Mouse (Mus musculus) liver, embryonic 13.5 days (tissue): Measurements from ENCODE around the gene Pxmp4. TPM values are rescaled to one million over a fixed set of nuclear protein-coding genes. Genes with fewer than 3 reads are reported as not detected.

Source experiments
- ATAC-seq: fragments of 200-750 bp; cut with Nextera tagmentation; 2 replicates; pipeline ENCODE4 v1.8.0; 2017; ENCODE audit warnings: low read depth, mild to moderate bottlenecking, moderate number of reproducible peaks, moderate library complexity
- DNase-seq: peaks from one replicate; pipeline ENCODE4 v3.0.0; 2022
- H3K27ac ChIP-seq: fragments of 300-500 bp; sonication (generic); 2 replicates; pipeline ENCODE4 v1.5.1; 2015; ENCODE audit warnings: moderate library complexity, mild to moderate bottlenecking, inconsistent platforms
- H3K27me3 ChIP-seq: fragments of 300-500 bp; sonication (generic); 2 replicates; pipeline ENCODE4 v1.6.1; 2015; ENCODE audit warnings: mild to moderate bottlenecking, inconsistent platforms
- H3K36me3 ChIP-seq: fragments of 300-500 bp; sonication (generic); 2 replicates; pipeline ENCODE4 v1.6.1; 2015; ENCODE audit warnings: mild to moderate bottlenecking, inconsistent platforms
- H3K4me1 ChIP-seq: fragments of 300-500 bp; sonication (generic); replicated peaks from 2 replicates; pipeline ENCODE4 v1.6.1; 2015; ENCODE audit warnings: inconsistent platforms
- H3K4me2 ChIP-seq: fragments of 300-500 bp; sonication (generic); 2 replicates; pipeline ENCODE4 v1.6.1; 2015; ENCODE audit warnings: inconsistent platforms, mild to moderate bottlenecking, moderate library complexity
- H3K4me3 ChIP-seq: fragments of 300-500 bp; sonication (generic); replicated peaks from 2 replicates; pipeline ENCODE4 v1.5.1; 2015; ENCODE audit warnings: mild to moderate bottlenecking, inconsistent platforms
- H3K9ac ChIP-seq: fragments of 300-500 bp; sonication (generic); 2 replicates; pipeline ENCODE4 v1.6.1; 2015; ENCODE audit warnings: mild to moderate bottlenecking, inconsistent platforms
- H3K9me3 ChIP-seq: fragments of 300-500 bp; sonication (generic); replicated peaks from 2 replicates; pipeline ENCODE4 v1.6.1; 2016; ENCODE audit warnings: inconsistent platforms
- WGBS: fragments of 180-500 bp; shearing (Covaris S2); methylation state at CpG from one replicate; pipeline ENCODE4 v1.1.7; 2015; ENCODE audit not compliant: insufficient replicate concordance; 5-methylcytosine and 5-hydroxymethylcytosine counted together
- polyA plus RNA-seq: library from polyadenylated mRNA; unstranded; fragments of >200 nt; fragmentation: Nextera tagmentation; extraction: Ambion mirVana; gene quantifications from 2 replicates; pipeline ENCODE4 v1.2.1, GENCODE M21; 2015

Pxmp4 gene
- polyA plus RNA-seq, 1 experiment from 2014 or later = 28.9 TPM

DNA sequence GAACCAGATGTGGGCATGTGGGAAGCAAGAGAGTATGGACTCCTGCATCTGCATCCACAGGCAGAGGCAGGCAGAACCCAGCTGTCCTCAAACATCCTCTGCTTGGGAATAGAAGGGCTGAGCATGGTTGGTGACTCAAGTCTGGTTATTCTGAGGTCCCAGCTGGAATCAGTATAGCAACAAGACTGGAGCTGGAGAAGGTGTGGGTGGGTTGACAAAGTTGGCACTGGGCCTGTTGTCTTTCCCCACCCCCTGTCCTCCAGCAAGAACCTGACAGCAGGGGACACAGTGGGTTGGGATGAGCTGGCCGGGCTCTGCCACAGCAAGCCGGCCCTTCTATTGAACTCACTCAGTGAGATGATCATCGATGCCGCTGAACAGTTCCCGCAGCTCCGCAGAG lies 48.3 kb downstream of the Pxmp4 start:
- Histone ChIP-seq H3K36me3 (peaks cover 7% of the 10 kb centered on the region; the same call in 1 of the 2 replicates), H3K27me3 (peaks cover 23% of the 10 kb centered on the region), H3K4me1 (peaks cover 43% of the 10 kb centered on the region), H3K4me2 (no peak overlapping the region), H3K9ac (no peak overlapping the region), H3K27ac (no peak overlapping the region), H3K9me3 (no peaks in the 10 kb centered on the region), H3K4me3 (no peak overlapping the region)
- 86% methylated on average over 6 of the region's 6 CpGs for WGBS
- DNase-seq (no peak), ATAC-seq (no peak)

DNA sequence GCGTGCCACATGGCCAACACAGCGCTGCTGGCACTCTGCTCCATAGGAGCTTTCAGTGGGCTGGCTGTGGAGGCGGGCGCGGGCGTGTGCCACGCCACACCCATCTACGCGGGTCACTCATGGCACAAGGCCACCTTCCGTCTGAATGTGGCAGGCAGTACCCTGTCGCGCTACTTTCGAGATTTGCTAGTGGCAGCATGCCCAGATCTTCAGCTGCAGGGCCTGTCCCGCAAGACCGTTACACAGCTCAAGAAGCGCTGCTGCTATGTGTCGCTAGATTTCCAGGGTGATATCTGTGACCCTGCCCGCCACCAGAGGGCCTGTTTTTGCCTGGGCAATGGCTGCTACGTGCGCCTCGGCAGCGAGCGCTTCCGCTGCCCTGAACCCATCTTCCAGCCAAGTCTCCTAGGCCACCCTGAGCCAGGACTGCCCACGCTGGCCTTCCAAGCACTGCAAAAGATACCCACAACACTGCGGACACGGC lies 51.0 kb downstream of the Pxmp4 start:
- H3K27ac ChIP-seq = no peak overlapping the region
- peak overlapping the region; percentile 61 for H3K4me2 ChIP-seq
- H3K27me3 ChIP-seq = peaks cover 41% of the 10 kb centered on the region
- H3K4me3 ChIP-seq = peak overlapping the region; percentile 32
- ATAC-seq = peak; percentile 14; the same call in 1 of the 2 replicates
- no peaks in the 10 kb centered on the region for H3K36me3 ChIP-seq
- peak; percentile 41 for DNase-seq
- H3K9me3 ChIP-seq = no peaks in the 10 kb centered on the region
- WGBS = 24% methylated on average over 27 of the region's 27 CpGs
- H3K9ac ChIP-seq = peak overlapping the region; percentile 23; the same call in 1 of the 2 replicates
- H3K4me1 ChIP-seq = peaks cover 38% of the 10 kb centered on the region

DNA sequence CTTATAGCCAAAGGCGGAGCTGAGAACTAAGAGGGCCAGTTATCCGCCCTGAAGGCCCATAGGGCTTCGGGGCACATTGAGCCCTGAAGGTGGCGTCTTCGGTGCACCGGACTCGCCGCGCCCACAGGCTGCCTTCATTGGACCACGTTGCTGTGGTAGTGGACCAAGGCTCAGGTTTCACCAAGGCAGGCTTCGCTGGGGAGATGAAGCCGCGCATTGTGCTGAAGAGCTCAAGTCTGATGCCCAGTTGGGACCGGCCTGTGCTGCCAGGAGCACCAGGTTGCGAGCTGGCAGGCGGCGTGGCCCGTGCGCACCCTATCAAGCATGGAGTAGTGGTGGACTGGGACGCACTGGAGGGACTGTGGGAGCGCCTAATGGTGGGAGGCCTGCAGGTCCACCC lies 51.6 kb downstream of the Pxmp4 start:
- H3K27me3 ChIP-seq = peaks cover 41% of the 10 kb centered on the region
- no peak overlapping the region for H3K27ac ChIP-seq
- peak overlapping the region; percentile 23; the same call in 1 of the 2 replicates for H3K9ac ChIP-seq
- 38% methylated on average over 21 of the region's 21 CpGs for WGBS
- ATAC-seq = no peak
- DNase-seq = no peak
- no peaks in the 10 kb centered on the region for H3K9me3 ChIP-seq
- H3K4me1 ChIP-seq = peaks cover 33% of the 10 kb centered on the region
- no peaks in the 10 kb centered on the region for H3K36me3 ChIP-seq
- H3K4me3 ChIP-seq = peak overlapping the region; percentile 32; the same call in 1 of the 2 replicates
- H3K4me2 ChIP-seq = peak overlapping the region; percentile 61

DNA sequence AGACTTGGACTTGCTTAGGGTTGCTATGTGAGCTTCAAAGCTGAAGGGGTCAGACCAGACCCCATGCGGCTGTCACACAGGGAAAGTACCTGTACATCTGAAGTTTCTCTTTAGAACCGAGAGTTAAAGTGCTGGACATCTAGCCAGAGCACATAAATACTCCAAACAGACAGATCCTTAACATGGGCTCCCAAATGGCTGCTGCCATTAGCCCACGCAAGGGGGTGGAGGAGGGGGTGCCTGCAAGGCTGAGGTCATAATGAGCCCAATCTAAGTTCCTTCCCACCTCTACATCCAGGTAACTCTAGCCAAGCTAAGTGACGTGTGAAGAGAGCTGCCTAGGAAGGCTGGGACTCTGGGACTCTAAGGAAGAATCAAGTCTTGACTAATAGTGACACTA lies 52.0 kb downstream of the Pxmp4 start, which contains the start of gene Actl10:
Gene Actl10 (plus strand): TSS at position 301 of the 400 bp plus-strand sequence.
- DNase-seq (no peak), ATAC-seq (no peak)
- 71% methylated on average over 4 of the region's 4 CpGs for WGBS

DNA sequence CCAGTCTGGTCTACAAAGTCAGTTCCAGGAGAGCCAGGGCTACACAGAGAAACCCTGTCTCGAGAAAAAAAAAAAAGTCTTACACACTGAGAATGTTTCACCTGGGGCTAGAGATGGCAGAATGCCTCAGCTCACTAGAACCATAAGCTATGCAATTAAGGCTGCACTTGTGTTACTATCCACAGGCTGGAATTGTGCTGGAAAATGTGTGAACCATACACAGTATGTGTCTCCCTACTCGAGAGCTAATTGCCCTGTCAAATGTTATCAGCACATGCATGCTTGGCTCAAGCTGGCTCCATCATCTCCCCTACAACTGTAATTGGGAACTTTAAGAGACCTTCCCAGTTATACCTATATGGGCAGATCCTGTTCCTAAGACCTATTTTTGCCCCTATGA lies 52.6 kb downstream of the Pxmp4 start:
- Histone ChIP-seq H3K4me2 (no peak overlapping the region), H3K4me1 (peaks cover 32% of the 10 kb centered on the region), H3K4me3 (no peak overlapping the region), H3K27me3 (peaks cover 41% of the 10 kb centered on the region), H3K36me3 (no peaks in the 10 kb centered on the region), H3K27ac (no peak overlapping the region), H3K9me3 (no peaks in the 10 kb centered on the region), H3K9ac (no peak overlapping the region)
- ATAC-seq (no peak), DNase-seq (no peak)
- WGBS = 47% methylated on average over 2 of the region's 2 CpGs

More for the DNA sequence above, 52.0 kb downstream of the Pxmp4 start, which contains the start of gene Actl10:
- H3K27ac ChIP-seq = no peak within 1 kb of the TSS
- peak within 1 kb of the TSS; percentile 61 for H3K4me2 ChIP-seq
- H3K27me3 ChIP-seq = peaks cover 41% of the 10 kb centered on the region
- no peaks in the 10 kb centered on the region for H3K36me3 ChIP-seq
- peak within 1 kb of the TSS; percentile 23; the same call in 1 of the 2 replicates for H3K9ac ChIP-seq
- H3K9me3 ChIP-seq = no peaks in the 10 kb centered on the region
- H3K4me1 ChIP-seq = peaks cover 32% of the 10 kb centered on the region
- H3K4me3 ChIP-seq = peak within 1 kb of the TSS; percentile 32

DNA sequence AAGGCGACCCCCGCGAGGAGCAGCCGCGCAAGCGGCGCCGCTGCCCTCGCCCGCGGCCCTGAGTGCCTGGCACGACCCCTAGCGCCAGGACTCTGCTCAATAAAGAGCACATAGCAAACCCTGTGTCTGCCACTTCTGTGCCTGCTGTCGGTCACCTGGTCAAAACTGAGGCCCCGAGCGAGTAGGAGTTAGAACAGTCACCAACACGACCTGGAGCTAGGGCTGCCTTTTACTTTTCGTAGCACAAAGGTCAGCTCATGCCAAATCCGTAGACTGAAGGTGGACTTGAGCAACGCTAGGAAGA lies 53.7 kb downstream of the Pxmp4 start:
- H3K4me2 ChIP-seq = peak overlapping the region; percentile 81
- no peaks in the 10 kb centered on the region for H3K36me3 ChIP-seq
- peaks cover 41% of the 10 kb centered on the region for H3K27me3 ChIP-seq
- peak overlapping the region; percentile 49 for H3K4me3 ChIP-seq
- 13% methylated on average over 20 of the region's 20 CpGs for WGBS
- ATAC-seq (no peak), DNase-seq (no peak)
- no peaks in the 10 kb centered on the region for H3K9me3 ChIP-seq
- peaks cover 32% of the 10 kb centered on the region for H3K4me1 ChIP-seq
- no peak overlapping the region for H3K27ac ChIP-seq
- H3K9ac ChIP-seq = no peak overlapping the region

DNA sequence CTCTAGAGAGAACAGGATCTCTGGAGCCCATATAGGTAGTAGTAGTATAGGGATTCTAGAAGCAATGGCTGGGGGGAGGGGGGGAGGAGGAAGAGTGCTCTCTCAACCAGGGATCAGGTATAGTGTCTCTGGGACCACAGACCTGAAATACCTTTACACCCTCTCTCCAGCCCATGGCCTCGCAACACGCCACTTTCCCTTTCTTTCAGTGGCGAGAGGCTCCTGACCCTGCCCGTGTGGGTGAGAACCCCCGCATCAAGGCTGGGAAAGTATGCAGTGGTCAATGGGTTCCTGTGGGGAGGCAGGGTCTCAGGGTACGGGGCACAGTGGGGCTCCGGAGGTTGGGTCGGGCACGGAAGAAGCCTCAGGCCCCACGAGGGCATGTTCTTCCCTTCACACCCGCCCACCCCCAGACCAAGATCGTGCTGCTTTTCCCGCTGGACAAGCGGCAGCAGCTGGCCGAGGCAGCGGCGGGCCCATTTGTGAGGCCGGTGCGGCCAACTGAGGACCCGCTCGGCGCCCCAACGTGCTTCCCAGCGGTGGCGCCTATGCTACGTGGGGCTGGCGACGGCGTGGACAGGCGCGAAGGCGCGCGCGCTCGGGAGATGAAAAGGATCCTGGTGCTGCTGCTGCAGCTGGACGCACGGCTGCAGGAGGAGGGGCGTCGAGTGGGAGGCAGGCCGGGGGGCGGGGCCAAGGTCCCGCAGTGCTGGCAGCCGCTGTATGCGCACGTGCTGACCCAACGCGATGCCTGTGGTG lies 54.2 kb downstream of the Pxmp4 start:
- H3K27ac ChIP-seq = no peak overlapping the region
- H3K4me3 ChIP-seq = peak overlapping the region; percentile 49
- H3K27me3 ChIP-seq = peaks cover 41% of the 10 kb centered on the region
- ATAC-seq (peak; percentile 42), DNase-seq (peak; percentile 61)
- no peaks in the 10 kb centered on the region for H3K9me3 ChIP-seq
- peaks cover 32% of the 10 kb centered on the region for H3K4me1 ChIP-seq
- peak overlapping the region; percentile 39 for H3K9ac ChIP-seq
- H3K36me3 ChIP-seq = no peaks in the 10 kb centered on the region
- H3K4me2 ChIP-seq = peak overlapping the region; percentile 81
- WGBS = 5% methylated on average over 47 of the region's 48 CpGs

DNA sequence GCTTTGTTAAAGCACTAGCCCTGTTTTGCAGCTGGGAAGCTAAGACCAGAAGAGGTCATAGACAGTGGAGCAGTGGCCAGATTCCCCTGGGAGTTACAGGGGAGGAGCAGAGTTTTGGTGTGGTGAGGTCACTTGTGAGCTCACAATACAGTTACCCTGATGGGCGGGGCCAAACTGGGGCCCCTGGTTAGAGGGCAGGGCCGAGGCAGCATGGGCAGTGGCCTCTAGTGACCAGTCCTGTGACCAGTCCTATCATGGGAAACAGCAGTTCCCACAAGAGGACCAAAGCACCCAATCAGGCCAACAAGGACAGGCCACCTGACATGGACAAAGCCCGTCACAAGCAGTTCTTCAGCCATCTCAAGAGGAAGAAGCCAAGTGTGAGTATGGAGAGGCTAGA lies 54.8 kb downstream of the Pxmp4 start:
- no peak overlapping the region for H3K4me3 ChIP-seq
- no peaks in the 10 kb centered on the region for H3K9me3 ChIP-seq
- peaks cover 32% of the 10 kb centered on the region for H3K4me1 ChIP-seq
- DNase-seq = no peak
- peak overlapping the region; percentile 39; the same call in 1 of the 2 replicates for H3K9ac ChIP-seq
- H3K4me2 ChIP-seq = peak overlapping the region; percentile 81; the same call in 1 of the 2 replicates
- peaks cover 41% of the 10 kb centered on the region for H3K27me3 ChIP-seq
- H3K36me3 ChIP-seq = no peaks in the 10 kb centered on the region
- ATAC-seq = peak; percentile 55
- H3K27ac ChIP-seq = no peak overlapping the region
- 41% methylated on average over 3 of the region's 3 CpGs for WGBS

DNA sequence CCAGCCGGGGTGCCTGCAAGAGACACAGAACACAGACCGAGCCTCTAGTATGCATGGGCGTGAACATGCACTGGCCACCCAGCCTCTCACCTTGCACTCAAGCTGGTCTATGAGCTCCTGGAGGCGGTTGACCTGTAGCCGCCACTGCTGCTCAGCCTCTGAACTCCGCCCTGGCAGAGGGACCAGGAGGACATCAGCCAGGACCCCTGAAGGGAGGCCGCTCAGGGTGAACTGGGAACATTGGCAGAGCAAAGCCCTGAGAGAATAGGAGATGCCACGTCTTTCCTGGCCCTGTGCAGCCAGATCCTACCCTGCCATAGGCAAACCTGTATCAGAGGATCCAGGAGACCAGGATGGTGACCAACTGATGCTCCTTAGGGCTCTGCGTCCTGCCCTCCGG lies 56.8 kb downstream of the Pxmp4 start, which contains the start of gene 1700003F12Rik:
Gene 1700003F12Rik (plus strand): TSS at position 375 of the 400 bp plus-strand sequence.
- ATAC-seq (no peak), DNase-seq (no peak)
- H3K9ac ChIP-seq = no peak within 1 kb of the TSS
- H3K36me3 ChIP-seq = 0 out of 2 replicates have a peak, but pooled peaks cover 1% of the 10 kb centered on the region
- H3K27me3 ChIP-seq = peaks cover 33% of the 10 kb centered on the region
- H3K27ac ChIP-seq = no peak within 1 kb of the TSS
- H3K4me3 ChIP-seq = no peak within 1 kb of the TSS
- H3K4me1 ChIP-seq = peaks cover 19% of the 10 kb centered on the region
- H3K9me3 ChIP-seq = no peaks in the 10 kb centered on the region
- 87% methylated on average over 10 of the region's 10 CpGs for WGBS
- no peak within 1 kb of the TSS for H3K4me2 ChIP-seq

DNA sequence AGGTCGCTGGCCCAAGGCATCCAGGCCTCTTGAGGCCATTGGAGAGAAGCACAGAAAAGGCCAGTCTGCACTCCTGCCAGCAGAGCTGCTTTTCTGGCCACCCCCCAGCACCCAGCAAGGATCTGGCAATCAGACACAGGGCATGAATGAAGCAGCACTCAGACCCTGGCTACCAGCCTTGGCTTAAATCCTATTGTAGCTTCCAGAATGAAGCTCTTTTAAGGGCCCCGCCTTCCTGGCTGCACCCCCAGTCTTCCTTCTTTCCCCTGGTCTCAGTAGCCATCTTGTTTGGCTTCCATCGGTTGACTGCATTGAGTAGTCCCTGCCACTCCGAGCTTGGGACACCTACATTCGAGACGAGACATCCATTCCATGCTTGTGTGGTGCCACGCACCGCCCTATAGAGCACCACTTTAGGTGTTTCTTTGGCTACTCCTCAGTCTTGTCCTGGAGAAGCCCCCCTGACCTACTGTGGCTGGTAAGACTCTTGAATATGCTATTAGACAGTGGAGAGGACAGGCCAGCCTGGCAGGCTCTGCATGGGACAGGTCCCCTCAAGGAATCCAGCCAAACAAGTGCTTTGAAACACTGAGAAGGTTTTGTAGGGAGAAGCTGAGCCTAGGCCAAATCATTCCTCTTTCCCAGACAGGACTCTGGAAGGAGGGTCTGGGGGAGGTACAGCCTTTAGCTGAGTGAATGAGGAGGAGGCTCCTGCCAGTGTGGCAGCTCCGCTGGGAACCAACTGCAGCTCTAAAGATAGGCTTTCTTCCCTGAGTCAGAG lies 59.8 kb downstream of the Pxmp4 start:
- Histone ChIP-seq H3K9me3 (no peaks in the 10 kb centered on the region), H3K36me3 (0 out of 2 replicates have a peak, but pooled peaks cover 7% of the 10 kb centered on the region), H3K4me1 (peaks cover 7% of the 10 kb centered on the region), H3K27me3 (peaks cover 3% of the 10 kb centered on the region), H3K4me2 (no peak overlapping the region), H3K4me3 (no peak overlapping the region), H3K27ac (no peak overlapping the region), H3K9ac (no peak overlapping the region)
- DNase-seq = no peak
- WGBS = 73% methylated on average over 9 of the region's 9 CpGs
- ATAC-seq = no peak

DNA sequence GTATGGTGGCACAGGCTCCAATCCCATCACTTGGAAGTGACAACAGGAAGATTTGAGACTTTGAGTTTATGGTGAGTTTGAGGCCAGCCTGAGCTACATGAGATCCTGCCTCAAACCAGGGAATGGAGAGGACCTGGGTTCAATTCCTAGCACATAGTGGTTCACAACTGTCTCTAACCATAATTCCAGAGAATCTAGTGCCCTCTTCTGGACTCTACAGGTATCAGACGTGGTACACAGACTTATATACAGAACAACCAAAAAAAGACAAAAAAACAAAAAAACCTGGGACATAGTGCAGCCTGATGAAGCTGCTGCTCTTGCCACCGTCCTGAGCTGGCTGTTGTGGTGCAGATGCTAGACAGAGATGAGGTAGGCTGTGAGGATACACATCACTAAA lies 61.9 kb downstream of the Pxmp4 start:
- ATAC-seq (no peak), DNase-seq (no peak)
- Histone ChIP-seq H3K36me3 (peaks cover 14% of the 10 kb centered on the region; the same call in 1 of the 2 replicates), H3K9me3 (no peaks in the 10 kb centered on the region), H3K27ac (no peak overlapping the region), H3K4me2 (no peak overlapping the region), H3K4me1 (peaks cover 8% of the 10 kb centered on the region), H3K27me3 (no peaks in the 10 kb centered on the region), H3K4me3 (no peak overlapping the region), H3K9ac (no peak overlapping the region)
- WGBS = 51% methylated on average over 2 of the region's 2 CpGs
